Mouse (Mus musculus) frontal cortex, postnatal 25 days (tissue): ENCODE data around the gene Nufip2.
"Not testable (repeated sequence)": the region's sequence is repeated elsewhere in the genome, so short reads cannot be mapped to it uniquely, and the experiment has no call there.

Experiments used
- DNase-seq, 2 experiments: peaks; one replicate each; pipeline ENCODE4 v3.0.0; 2022; ENCODE audit warnings: low spot score in 2 of 2

Nufip2 gene

DNA sequence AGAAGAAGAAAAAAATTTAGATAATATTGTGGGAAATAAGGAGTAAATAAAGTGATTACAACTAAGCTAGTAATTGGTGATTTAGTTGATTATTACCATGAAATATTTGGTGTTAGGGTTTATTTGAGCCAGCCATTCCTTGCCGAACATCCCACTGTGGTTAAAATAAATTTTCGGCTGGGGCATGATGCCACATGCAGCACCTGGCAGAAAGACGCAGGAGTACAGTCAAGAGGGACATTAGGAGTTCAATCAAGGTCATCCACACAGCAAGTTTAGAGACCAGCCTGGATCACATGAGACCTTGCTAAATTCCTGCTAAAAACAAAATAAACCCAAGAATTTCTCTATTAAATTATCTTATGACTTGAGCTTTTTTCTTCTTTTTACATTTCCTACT is 23.1 kb downstream of the Nufip2 start:
- no peak for DNase-seq

DNA sequence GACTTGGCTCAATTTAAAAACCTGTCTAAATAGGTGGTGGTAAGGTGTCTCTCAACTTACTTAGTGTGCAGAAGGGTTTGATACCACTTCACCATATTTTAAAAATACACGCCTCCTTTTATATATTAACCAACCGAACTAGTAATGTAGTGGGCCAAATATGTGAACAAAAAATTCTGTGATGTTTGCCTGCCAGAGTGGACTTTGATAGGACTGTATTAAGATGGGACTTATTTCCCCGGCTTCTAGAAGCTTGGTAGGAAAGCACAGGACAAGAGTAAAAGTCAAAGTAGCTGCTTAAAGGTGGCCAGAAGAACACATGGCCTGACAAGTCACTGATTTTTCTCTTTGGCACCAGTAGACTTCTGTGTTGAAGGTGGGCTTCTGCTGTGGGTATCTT is 27.8 kb downstream of the Nufip2 start:
- DNase-seq, result no peak

DNA sequence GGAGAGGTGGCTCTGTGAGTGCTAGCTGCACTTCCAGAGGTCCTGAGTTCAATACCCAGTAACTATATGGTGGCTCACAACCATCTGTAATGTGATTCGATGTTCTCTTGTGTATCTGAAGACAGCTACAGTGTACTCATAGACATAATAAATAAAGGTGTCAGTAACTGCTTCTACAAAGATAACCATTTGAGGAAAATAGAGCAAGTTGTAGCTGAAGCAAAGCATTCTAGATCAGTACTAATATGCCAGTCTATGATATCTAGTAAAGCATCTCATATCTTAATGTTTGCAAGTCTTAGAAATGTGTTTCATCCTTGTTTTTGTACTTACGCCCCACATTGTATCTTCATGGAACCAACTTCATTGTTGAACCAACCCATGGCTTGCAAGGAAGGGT is 33.1 kb downstream of the Nufip2 start:
- DNase-seq, result no peak

DNA sequence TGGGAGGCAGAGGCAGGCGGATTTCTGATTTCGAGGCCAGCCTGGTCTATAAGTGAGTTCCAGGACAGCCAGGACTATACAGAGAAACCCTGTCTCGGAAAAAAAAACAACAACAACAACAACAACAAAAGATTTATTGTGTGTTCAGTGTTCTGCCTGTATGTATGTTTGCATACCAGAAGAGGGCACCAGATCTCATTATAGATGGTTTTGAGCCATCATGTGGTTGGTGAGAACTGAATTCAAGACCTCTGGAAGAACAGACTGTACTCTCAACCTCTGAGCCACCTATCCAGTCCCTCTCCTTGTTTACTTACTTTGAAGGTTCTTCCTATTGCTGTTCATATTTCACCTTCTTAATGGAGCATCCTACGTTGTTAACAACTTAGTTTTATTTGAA is 35.4 kb downstream of the Nufip2 start:
- DNase-seq, result no peak

DNA sequence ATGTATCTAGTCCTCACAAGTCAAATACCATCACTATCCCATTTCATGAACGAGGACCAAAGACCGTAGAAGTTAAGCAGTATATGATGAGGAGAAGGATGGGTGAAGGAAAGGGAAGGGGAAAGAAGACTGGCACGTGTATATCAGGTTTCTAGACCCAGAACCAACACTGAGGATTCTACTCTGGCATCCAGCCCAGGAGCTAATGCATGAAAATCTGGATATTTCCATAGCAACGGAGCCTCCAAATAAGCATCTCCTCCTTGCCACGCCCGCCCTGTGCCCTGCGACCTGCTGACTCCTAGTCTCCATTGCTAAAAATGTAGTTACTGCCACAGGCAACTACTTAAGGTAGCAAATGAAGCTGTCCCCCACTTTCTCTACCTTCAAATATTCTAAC is 38.8 kb downstream of the Nufip2 start:
- no peak for DNase-seq

DNA sequence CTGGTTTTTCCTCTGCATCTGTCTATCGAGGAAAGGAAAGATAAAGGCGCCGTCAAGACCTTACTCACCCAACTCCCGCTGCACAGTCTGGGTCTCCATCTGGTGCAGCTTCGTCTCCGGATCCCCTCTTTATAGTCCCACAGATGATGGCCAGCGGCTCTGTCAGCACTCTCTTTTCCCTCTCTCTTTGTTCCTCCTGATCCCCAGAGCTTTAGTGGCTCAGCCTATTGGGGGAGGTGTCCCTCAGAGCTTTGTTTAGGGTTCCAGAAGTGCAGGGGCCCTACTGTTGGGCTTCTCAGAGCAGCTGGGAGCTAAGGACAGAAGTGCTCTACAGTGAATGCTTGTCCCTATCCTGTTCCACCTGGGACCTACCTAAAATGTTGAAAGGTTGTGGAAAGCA is 39.2 kb downstream of the Nufip2 start, which contains the start of gene Cryba1:
Cryba1 (minus strand) TSS at position 101 of the 400 bp plus-strand sequence.
- DNase-seq, result no peak

DNA sequence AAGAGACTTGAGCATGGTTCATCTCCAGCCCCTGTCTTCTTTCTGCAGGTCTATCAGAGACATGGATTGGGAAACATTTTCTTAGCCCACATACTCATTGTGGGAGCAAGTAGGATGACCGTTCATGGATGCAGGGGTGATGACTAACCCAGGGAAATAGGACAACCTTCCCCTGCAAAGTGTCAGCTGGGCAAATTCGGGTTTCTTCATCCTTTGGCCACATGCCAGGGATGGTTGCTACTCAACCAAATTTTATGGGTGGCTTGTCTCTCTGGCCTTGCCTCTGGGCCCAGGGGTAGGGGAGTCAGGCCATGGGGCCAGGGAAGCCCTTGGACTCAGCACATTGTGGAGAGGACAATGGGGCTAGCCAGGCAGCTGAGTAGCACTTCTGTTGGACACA is 42.6 kb downstream of the Nufip2 start:
- DNase-seq, result no peak

DNA sequence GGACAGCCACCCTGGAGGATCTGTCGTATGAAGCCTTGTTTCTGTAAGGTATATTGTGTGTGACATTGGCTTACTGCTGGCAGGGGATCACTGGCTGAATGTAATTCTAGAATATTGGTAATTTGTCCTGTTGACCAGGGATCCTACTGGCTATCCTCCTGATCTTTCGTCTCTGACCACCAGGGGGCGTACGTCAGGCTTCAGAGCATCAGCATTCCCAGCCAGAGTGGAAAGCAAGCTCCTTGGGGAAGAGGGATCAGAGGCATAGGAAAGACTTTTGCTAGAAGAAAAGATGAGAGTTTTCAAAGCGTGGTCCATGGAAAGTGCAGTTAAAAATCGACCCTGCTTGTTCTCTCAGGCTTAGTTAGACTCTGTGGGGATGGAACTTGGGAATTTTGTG is 51.3 kb downstream of the Nufip2 start:
- DNase-seq, result peak; percentile 71 to 82

DNA sequence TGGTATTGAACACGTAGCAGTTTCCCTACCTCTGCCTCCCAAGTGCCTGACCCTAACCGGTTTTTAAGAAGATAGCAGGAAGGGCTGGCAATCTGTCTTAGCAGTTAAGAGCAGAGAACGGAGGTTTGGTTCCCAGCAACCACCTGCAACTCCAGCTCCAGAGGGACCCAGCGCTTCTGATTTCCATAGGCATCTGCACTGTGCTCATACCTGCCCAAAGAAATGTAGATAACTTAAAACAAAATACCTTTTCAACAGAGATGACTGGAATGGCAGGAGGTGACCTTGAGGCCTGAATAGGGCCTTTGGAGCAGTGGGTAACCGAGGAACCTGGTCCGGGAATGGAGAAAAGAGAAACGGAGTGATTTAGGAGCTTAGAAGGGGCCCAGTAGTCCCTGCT is 52.6 kb downstream of the Nufip2 start:
- DNase-seq, result no peak

DNA sequence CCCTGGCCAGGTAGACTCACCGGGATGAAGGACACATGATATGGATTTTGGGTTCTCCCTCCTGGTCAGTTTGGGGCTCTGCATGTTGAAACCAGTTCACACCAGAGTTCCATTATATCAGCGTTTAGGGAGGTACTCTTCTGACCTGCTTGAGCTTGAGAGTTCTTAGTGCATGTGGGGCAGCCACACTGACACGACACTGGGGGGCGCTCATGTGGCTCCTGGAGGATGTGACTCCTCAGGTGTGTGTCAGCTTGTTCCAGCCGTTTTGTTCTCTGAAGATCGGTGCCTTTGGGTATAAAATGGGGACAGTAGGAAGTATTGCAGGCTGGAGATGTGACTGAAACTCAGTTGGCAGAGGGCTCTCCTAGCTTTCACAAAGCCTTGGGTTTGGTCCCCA is 58.0 kb downstream of the Nufip2 start:
- no peak for DNase-seq

DNA sequence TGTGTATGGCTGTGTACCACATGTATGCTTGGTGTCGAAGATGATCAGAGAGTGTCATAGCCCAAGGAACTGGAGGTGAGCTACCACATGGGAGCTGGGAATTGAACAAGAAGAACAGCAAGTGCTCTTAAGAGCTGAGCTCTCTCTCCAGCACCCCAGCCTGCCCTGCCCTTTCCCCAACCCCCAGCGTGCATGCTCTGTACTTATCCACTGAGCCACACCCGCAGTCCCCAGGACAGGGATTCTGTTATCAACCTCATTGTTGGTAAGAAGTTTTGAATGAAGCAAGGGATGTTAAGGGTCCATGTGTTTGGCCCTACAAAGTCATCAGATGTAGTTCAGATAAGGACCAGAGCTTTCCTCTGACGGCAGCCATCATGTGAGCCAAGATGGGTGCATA is 60.7 kb downstream of the Nufip2 start:
- DNase-seq, result no peak

DNA sequence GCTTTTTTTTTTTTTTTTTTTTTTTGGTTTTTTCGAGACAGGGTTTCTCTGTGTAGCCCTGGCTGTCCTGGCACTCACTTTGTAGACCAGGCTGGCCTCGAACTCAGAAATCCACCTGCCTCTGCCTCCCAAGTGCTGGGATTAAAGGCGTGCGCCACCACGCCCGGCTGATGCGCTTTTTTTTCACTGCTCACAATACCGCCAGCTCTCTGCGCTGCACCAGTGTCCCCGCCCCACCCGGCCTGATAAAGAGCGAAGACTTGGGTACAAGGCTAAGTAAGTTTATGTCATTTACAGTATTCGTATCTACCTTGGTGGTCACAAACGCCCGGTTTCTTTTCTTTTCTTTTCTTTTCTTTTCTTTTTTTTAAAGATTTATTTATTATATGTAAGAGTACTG is 61.1 kb downstream of the Nufip2 start:
- DNase-seq, result not testable (repeated sequence)

DNA sequence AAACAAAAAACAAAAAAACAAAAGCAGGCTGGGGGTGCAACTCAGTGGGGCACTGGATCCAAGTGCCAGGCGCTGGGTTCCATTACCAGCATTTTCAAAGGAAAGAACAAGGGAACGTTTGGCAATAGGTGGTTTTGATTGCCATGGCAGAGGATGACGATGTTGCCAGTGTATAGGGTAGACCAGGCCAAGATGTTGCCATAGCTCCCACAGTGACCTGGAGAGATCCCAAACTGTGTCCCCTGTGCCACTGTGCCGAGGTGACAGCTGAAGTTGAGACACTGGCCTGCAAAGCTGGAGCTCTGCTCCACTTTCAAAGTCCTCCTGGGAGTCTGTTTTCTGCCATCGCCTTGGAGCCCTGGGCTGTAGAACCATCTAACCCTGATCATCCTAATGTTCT is 63.0 kb downstream of the Nufip2 start:
- no peak for DNase-seq

DNA sequence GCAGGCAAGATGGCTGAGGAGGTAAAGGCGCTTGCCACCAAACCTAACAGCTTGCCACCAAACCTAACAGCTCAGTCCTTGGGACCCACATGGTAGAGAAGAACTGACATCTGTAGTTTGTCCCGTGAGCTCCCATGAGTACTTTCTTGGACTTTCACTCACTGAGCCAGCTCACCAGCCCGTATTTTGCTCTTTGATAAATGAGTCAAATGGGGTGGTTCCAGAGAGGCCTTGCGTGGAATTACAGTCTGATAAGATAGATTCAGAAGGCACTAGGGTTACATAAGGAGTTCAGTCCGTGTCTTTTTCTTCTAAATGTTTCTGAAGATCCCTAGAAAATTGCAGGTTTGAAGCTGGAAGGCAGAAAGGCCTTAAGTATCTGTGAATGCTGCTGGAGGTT is 66.6 kb downstream of the Nufip2 start:
- DNase-seq, result no peak

DNA sequence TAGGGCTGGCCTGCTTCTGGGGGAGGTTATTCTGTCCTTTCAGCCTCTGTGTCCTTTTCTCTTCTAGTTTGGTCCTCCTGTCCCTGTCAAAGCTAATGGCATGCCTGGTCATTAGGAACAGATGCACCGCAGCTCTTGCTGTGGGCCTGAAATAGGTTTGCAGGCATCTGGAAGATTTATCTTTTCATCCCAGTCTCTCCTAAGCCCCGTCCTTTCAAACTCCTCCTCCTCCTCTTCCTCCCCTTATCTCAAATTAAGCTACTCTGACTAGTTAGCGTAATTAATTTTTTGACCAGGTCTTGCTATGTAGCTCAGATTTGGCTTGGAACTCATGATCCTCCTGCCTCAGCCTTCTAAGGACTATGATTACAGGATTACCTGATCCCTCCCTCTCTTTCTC is 67.5 kb downstream of the Nufip2 start:
- no peak for DNase-seq

DNA sequence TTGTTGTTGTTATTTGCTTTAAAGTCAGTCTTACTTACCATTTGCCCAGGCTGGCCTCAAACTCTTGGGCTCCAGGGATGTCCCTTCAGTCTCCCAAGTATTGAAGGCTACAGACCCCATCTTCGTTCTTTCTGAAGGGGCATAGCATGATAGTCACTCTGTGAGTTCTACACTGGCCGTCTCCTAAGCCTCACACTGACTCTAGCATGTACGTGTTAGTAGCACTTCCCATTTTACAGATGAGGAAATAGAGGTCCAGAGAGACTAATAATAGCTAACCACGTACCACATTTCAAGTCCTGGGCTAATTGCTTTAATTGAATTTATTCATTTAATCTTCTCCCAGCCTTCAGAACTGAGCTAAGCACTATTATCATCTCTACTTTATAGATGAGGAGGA is 74.1 kb downstream of the Nufip2 start:
- DNase-seq, result no peak

DNA sequence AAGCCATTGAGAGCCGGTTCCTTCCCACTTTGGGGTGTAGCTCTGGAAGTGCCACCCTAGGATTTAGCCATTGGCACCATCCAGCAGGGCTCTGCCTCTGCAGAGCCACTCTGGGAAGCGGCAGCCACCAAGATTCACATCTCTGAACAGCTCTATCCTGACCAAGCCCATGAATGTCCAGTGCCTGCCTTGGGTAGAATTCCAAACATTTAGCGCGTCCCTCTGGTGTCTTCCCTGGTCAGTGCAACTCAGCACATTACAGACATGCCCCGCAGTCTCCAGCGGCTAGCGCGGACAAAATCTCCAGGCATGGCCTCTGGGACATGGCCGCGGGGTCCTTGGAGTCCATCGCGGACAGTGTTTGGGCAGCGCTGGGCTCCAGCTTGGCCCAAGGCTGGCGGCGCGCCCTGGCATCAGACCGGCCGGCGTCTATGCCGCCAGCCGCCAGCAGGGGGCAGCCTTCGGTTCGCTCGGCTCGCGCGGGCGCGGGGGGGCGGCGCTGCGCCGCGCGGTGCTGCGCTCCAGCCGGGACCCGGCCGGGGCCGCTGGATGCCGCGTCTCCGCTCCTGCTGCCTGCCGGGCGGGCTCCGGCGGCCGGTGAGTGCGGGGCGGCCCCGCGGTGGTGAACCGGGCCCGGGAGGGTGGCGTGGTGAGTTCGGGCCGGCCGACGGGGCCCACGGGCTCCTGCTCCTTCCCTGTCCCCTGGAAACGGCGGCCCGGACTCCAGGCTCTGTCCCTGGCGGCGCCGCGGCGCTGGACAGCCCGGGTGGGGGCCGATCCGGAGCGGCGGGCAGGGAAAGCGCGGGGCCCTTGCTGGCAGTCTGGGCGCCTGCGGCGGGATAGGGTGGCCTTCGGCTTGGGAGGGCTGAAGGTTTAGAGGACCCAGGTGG is 77.1 kb downstream of the Nufip2 start, which contains the start of gene Myo18a:
Myo18a (plus strand) TSS at position 464 of the 890 bp plus-strand sequence.
- peak; percentile 67 to 74 for DNase-seq

DNA sequence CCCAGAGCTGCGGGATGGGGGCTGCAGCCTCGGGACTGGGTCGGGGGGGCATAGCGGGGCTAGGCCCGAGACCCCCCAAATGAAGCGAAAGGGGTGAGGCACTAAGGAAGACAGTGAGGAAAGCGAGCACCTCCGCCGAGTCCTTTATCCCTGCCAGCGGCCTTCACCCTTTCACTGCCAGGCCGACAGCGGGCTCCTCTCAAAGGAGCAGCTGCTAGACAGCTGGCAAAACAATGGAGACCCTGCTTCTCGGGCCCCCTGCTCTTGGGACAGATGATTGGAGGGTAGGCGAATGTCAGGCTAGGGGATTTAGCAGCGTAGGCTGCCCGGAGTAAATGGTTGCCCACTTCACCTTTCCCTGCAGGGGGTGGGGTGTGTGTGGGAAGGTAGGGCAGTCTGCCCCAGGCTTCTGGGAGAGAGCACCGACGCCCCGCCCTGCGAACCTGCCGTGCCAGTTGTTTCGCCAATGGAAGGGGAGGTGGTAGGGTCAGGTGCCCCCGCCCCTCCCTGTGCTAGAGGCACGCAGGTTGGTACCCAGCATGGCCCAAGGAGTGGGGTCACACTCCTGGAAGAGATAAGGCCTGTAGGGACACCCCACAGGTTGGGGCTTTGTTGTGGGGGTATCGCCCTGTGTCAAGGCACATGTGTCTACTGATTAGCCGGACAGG is 77.9 kb downstream of the Nufip2 start:
- peak in 1 of 2 experiments; percentile 21 for DNase-seq

DNA sequence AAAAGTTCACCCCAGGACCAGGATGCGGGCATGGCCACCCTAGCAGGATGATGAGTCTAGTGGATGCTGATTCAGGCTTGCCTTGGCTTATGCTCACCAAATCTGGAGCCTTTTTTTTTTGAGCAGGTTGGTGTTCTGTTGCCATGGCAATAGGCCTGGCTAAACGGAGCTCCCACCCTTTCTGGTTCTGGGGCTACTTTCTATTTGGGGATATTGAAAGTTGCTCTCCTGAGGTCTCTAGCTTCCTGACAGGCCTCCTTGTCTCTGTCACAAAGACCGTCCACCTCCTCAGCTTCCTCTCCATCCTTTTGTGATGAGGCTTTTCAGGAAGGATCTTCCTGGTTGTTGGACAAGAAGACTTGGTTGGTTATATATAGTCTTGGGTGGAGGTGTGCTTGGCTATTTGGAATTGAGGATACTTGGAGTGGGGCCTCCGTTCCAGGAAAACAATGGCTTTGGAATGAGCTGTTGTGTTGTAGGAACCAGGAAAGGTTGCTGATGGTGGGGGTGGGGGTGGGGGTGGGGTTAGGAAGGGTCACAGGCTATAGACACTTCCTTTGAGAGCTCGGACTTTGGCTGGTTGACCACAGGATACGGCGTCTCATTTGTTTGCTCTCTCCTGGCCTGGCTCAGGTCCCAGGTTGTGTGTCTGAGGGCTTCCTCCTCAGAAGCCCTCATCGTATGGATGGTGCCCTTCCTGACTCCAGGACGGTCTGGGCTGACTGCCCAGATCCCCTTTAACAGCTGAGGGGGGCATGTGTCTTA is 78.9 kb downstream of the Nufip2 start:
- peak in 1 of 2 experiments; percentile 22 for DNase-seq

DNA sequence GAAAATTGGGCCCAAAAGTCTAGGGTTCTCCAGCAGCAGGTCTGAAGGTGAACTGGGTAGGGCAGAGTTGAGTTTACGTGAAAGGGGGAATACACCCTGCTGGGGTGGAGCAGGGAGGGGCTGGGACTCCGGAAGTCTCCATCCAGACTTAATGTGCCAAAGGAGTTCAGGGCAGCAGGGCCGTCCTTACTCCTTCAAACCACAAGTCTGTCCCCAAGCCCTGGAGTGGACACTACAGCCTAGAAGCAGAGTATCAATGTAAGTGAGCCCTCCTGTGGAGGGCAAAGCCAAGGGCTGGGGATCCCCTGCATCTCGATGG is 79.5 kb downstream of the Nufip2 start:
- no peak for DNase-seq

DNA sequence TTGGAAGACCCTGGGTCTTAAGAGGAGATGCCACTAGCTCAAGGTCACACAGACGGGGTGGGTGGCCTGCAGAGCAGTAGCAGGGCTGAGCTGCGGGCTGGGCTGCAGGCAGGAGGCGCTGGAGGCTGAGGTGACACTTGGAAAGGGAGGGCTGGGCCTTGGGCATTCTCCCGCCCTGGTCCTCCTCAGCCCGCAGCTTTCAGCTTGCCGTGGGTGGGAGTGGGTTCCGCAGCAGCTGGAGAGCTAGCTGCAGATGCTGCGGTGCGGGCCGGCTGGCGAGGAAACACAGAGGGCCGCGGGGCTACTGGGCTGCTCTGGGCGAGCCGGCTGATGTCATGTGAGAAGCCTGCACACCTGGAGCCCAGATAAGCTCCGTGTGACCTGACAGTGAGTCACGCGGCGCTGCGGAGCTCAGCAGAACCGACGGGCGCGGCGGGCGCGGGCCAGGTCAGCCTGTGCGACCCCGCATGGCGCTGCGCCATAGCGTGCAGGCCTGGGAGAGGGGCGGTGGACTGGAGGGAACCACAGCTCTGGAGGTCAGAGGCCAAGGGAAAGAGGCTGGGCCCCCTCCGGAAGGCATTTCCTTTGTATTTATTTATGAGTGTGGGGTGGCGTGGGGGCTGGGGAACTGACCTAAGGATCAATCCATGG is 80.5 kb downstream of the Nufip2 start:
- DNase-seq, result peak in 1 of 2 experiments; percentile 31

DNA sequence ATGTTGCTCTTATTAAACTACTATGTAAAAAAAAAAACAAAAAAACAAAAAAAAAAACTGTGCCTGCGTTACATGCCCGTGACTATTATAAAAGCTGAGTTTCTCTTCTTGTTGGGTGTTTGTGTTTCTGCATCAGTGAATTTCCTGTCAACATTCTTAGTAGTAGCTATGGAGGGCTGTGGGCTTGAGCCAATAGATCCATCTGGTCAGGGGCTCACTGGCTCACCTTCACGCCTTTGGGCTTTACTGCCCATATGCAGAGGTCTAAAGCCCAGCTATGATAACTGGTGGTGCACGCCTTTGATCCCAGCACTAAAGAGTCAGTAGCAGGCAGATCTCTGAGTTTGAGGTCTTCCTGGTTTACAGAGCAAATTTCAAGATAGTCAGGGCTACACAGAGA is 83.5 kb downstream of the Nufip2 start:
- no peak for DNase-seq
